Mouse (Mus musculus) CD4-positive, CD25-positive, alpha-beta regulatory T cell, adult 9 weeks (primary cell): Measurements from ENCODE around the gene Rac3. TPM values are rescaled to one million over a fixed set of nuclear protein-coding genes. Genes with fewer than 3 reads are reported as not detected.

Source experiments
- polyA plus RNA-seq: library from polyadenylated mRNA; unstranded; fragments of 100-300 nt; shearing (Covaris generic); gene quantifications from one replicate; pipeline ENCODE4 v1.2.1, GENCODE M21; 2017

Rac3 gene
- polyA plus RNA-seq: 0.63 TPM

GRCm38 (mm10) chr11:120721124-120722066 lies at the start of gene Rac3:
Rac3 (plus strand) TSS chr11:120721470.

GRCm38 (mm10) chr11:120672687-120673593 lies 48.3 kb upstream of the Rac3 start, which contains the start of gene Aspscr1:
Aspscr1 (plus strand) TSS chr11:120672973.

GRCm38 (mm10) chr11:120713580-120714518 lies 7.4 kb upstream of the Rac3 start, which contains the start of the genes Cenpx and Lrrc45:
Cenpx (minus strand) TSS chr11:120713738.
Lrrc45 (plus strand) TSS chr11:120713925.

GRCm38 (mm10) chr11:120727169-120727527 lies 5.9 kb downstream of the Rac3 start, which contains the start of gene Dcxr:
Dcxr (minus strand) TSS chr11:120727281.

GRCm38 (mm10) chr11:120731858-120732680 lies 10.8 kb downstream of the Rac3 start, which contains the start of gene Cbr2:
Cbr2 (minus strand) TSS chr11:120732114.

GRCm38 (mm10) chr11:120762672-120763041 lies 41.4 kb downstream of the Rac3 start, which contains the start of gene Hmga1b:
Hmga1b (plus strand) TSS chr11:120762794.

Other genes with a start within 250 kb of the Rac3 start
- 84.8 TPM for gene Mrpl12, start 236.9 kb upstream of the Rac3 start, polyA plus RNA-seq
- 12.9 TPM for gene Slc25a10, start 229.6 kb upstream of the Rac3 start, polyA plus RNA-seq
- not detected for gene Gcgr, start 190.8 kb upstream of the Rac3 start, polyA plus RNA-seq
- gene Mcrip1, start 171.7 kb upstream of the Rac3 start, polyA plus RNA-seq: 95.6 TPM
- not detected for gene Ppp1r27, start 170.3 kb upstream of the Rac3 start, polyA plus RNA-seq
- 224 TPM for gene P4hb, start 148.2 kb upstream of the Rac3 start, polyA plus RNA-seq
- gene Arhgdia, start 139.8 kb upstream of the Rac3 start, polyA plus RNA-seq: 899 TPM
- gene Alyref, start 123.1 kb upstream of the Rac3 start, polyA plus RNA-seq: 3.4 TPM
- gene Anapc11, start 123.0 kb upstream of the Rac3 start, polyA plus RNA-seq: 147 TPM
- 0.92 TPM for gene Npb, start 113.0 kb upstream of the Rac3 start, polyA plus RNA-seq
- 206 TPM for gene Pcyt2, start 103.5 kb upstream of the Rac3 start, polyA plus RNA-seq
- 128 TPM for gene Sirt7, start 96.2 kb upstream of the Rac3 start, polyA plus RNA-seq
- 8.0 TPM for gene Mafg, start 87.9 kb upstream of the Rac3 start, polyA plus RNA-seq
- gene Pycr1, start 77.7 kb upstream of the Rac3 start, polyA plus RNA-seq: 0.72 TPM
- 0.40 TPM for gene Myadml2, start 73.3 kb upstream of the Rac3 start, polyA plus RNA-seq
- not detected for gene Notum, start 60.3 kb upstream of the Rac3 start, polyA plus RNA-seq
- gene Aspscr1, start 48.5 kb upstream of the Rac3 start, polyA plus RNA-seq: 104 TPM
- gene Cenpx, start 7.7 kb upstream of the Rac3 start, polyA plus RNA-seq: 146 TPM
- 75.0 TPM for gene Lrrc45, start 7.5 kb upstream of the Rac3 start, polyA plus RNA-seq
- 26.8 TPM for gene Dcxr, start 5.8 kb downstream of the Rac3 start, polyA plus RNA-seq
- gene Cbr2, start 10.6 kb downstream of the Rac3 start, polyA plus RNA-seq: not detected
- gene Hmga1b, start 41.3 kb downstream of the Rac3 start, polyA plus RNA-seq: 10.3 TPM
- gene Rfng, start 62.7 kb downstream of the Rac3 start, polyA plus RNA-seq: 1.8 TPM
- gene Gps1, start 62.8 kb downstream of the Rac3 start, polyA plus RNA-seq: 183 TPM
- 50.4 TPM for gene Dus1l, start 74.9 kb downstream of the Rac3 start, polyA plus RNA-seq
- gene Fasn, start 103.1 kb downstream of the Rac3 start, polyA plus RNA-seq: 50.9 TPM
- gene Ccdc57, start 211.4 kb downstream of the Rac3 start, polyA plus RNA-seq: 0.21 TPM
- gene Slc16a3, start 227.0 kb downstream of the Rac3 start, polyA plus RNA-seq: 13.9 TPM